Mouse (Mus musculus) stomach, embryonic 14.5 days (tissue): ENCODE measurements around the gene Gm5901. TPM values are rescaled to one million over a fixed set of nuclear protein-coding genes. Genes with fewer than 3 reads are reported as not detected.

Source experiments
- polyA plus RNA-seq: library from polyadenylated mRNA; unstranded; fragments of >200 nt; fragmentation: Nextera tagmentation; extraction: Ambion mirVana; gene quantifications from 2 replicates; pipeline ENCODE4 v1.2.1, GENCODE M21; 2014

The Gm5901 gene
- polyA plus RNA-seq, 1 experiment from 2014 or later = not detected

Other genes starting within 250 kb of the Gm5901 start
- not detected in 2 replicates for gene Olfr683, start 228.0 kb upstream of the Gm5901 start, polyA plus RNA-seq
- gene Olfr684, start 211.4 kb upstream of the Gm5901 start, polyA plus RNA-seq = not detected in 2 replicates
- not detected in 2 replicates for gene Olfr685, start 189.0 kb upstream of the Gm5901 start, polyA plus RNA-seq
- not detected in 2 replicates for gene Olfr686, start 167.6 kb upstream of the Gm5901 start, polyA plus RNA-seq
- not detected in 2 replicates for gene Olfr688, start 86.9 kb upstream of the Gm5901 start, polyA plus RNA-seq
- gene Olfr689, start 63.9 kb upstream of the Gm5901 start, polyA plus RNA-seq = not detected in 2 replicates
- not detected in 2 replicates for gene Olfr690, start 40.9 kb upstream of the Gm5901 start, polyA plus RNA-seq
- not detected in 2 replicates for gene Olfr691, start 32.8 kb upstream of the Gm5901 start, polyA plus RNA-seq
- not detected in 2 replicates for gene Olfr692, start 6.8 kb upstream of the Gm5901 start, polyA plus RNA-seq
- gene Fam160a2, start 25.0 kb downstream of the Gm5901 start, polyA plus RNA-seq = 40.3 and 41.1 TPM in 2 replicates
- not detected in 2 replicates for gene Cnga4, start 29.5 kb downstream of the Gm5901 start, polyA plus RNA-seq
- 0.85 and 0.87 TPM in 2 replicates for gene Cckbr, start 50.7 kb downstream of the Gm5901 start, polyA plus RNA-seq
- gene Cavin3, start 107.3 kb downstream of the Gm5901 start, polyA plus RNA-seq = 113 and 121 TPM in 2 replicates
- 40.4 and 40.6 TPM in 2 replicates for gene Smpd1, start 179.3 kb downstream of the Gm5901 start, polyA plus RNA-seq
- 41.8 and 47.2 TPM in 2 replicates for gene Apbb1, start 206.6 kb downstream of the Gm5901 start, polyA plus RNA-seq
- 0.38 and 0.46 TPM in 2 replicates for gene Hpx, start 225.1 kb downstream of the Gm5901 start, polyA plus RNA-seq